Mouse (Mus musculus) intestine, embryonic 16.5 days (tissue): Measurements from ENCODE around the gene Fez2. TPM values are rescaled to one million over a fixed set of nuclear protein-coding genes. Genes with fewer than 3 reads are reported as not detected.

Source experiments
- ATAC-seq: fragments of 200-750 bp; cut with Nextera tagmentation; 2 replicates; pipeline ENCODE4 v1.8.0; 2017; ENCODE audit warnings: moderate TSS enrichment, moderate library complexity
- H3K27ac ChIP-seq: fragments of 300-500 bp; sonication (generic); 2 replicates; pipeline ENCODE4 v1.5.1; 2014; ENCODE audit warnings: mild to moderate bottlenecking, low read length
- H3K27me3 ChIP-seq: fragments of 300-500 bp; sonication (generic); replicated peaks from 2 replicates; pipeline ENCODE4 v1.6.1; 2014; ENCODE audit warnings: low read length, control low read depth, mixed read lengths; ENCODE audit not compliant: control insufficient read depth, insufficient read depth
- H3K36me3 ChIP-seq: fragments of 300-500 bp; sonication (generic); 2 replicates; pipeline ENCODE4 v1.6.1; 2014; ENCODE audit warnings: low read length, control low read depth; ENCODE audit not compliant: control insufficient read depth, insufficient read depth
- H3K4me1 ChIP-seq: fragments of 300-500 bp; sonication (generic); 2 replicates; pipeline ENCODE4 v1.6.1; 2014; ENCODE audit warnings: low read length, control low read depth, mixed read lengths; ENCODE audit not compliant: control insufficient read depth, insufficient read depth
- H3K4me2 ChIP-seq: fragments of 300-500 bp; sonication (generic); 2 replicates; pipeline ENCODE4 v1.6.1; 2014; ENCODE audit warnings: low read depth, low read length, control low read depth
- H3K4me3 ChIP-seq: fragments of 300-500 bp; sonication (generic); 2 replicates; pipeline ENCODE4 v1.5.1; 2014; ENCODE audit warnings: mild to moderate bottlenecking, low read length
- H3K9ac ChIP-seq: fragments of 300-500 bp; sonication (generic); 2 replicates; pipeline ENCODE4 v1.6.1; 2014; ENCODE audit warnings: low read depth, low read length
- H3K9me3 ChIP-seq: fragments of 300-500 bp; sonication (generic); 2 replicates; pipeline ENCODE4 v1.6.1; 2016; ENCODE audit warnings: low read length, control low read depth; ENCODE audit not compliant: control insufficient read depth
- WGBS: fragments of 180-500 bp; shearing (Covaris S2); extraction: QIAGEN DNeasy Blood & Tissue Kit; methylation state at CpG from one replicate; pipeline ENCODE4 v1.1.7; 2014; 5-methylcytosine and 5-hydroxymethylcytosine counted together
- polyA plus RNA-seq: library from polyadenylated mRNA; unstranded; fragments of >200 nt; fragmentation: Nextera tagmentation; extraction: Ambion mirVana; gene quantifications from 2 replicates; pipeline ENCODE4 v1.2.1, GENCODE M21; 2015

Gene Fez2
- polyA plus RNA-seq, 1 experiment from 2014 or later: 38.5 TPM

DNA sequence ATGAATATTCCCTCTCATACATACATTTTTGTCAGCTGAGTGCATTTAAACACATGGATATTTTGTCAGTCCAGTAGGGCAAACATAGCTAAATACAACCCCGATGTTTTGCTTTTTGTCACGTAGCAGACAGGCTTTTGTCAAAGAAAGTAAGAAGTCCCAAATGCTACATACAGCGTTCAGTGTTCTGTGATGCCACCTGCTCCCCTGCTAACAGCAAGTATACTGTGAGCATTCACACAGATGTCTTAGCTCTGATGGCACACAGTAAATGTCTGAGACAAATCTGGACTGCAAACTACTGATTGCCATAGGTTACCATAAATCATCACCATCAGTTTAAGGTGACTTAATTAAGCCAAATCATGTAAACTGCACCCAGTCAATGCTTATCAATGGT is 74.3 kb downstream of the Fez2 start:
- no peak overlapping the region for H3K4me2 ChIP-seq
- H3K9ac ChIP-seq: no peak overlapping the region
- ATAC-seq: no peak
- no peaks in the 10 kb centered on the region for H3K27me3 ChIP-seq
- no peak overlapping the region for H3K4me3 ChIP-seq
- H3K27ac ChIP-seq: no peak overlapping the region
- H3K4me1 ChIP-seq: no peaks in the 10 kb centered on the region
- WGBS: 85% methylated on average over 3 of the region's 3 CpGs
- peaks cover 4% of the 10 kb centered on the region; the same call in 1 of the 2 replicates for H3K36me3 ChIP-seq
- H3K9me3 ChIP-seq: no peaks in the 10 kb centered on the region

DNA sequence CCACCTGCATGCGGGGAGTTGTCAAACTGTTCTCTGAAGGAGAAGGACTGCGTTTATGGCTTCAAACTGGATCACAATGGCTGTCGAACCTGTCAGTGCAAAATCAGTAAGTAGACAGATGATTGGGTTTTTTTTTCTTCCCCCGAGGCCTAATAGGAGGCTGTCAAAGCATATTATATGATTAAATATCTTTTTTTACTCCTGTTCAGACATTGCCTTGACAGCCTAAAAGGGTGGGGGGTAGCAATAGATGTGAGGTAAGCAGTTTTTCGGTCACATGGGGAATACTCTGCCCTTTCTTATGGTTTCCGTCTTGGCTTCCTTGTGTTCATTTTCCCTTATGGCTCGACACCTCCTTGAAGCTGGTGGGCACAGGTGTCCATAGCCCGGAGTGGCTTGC is 82.7 kb downstream of the Fez2 start:
- no peak overlapping the region for H3K4me3 ChIP-seq
- H3K27ac ChIP-seq: no peak overlapping the region
- H3K36me3 ChIP-seq: no peaks in the 10 kb centered on the region; the same call in 1 of the 2 replicates
- no peak overlapping the region for H3K4me2 ChIP-seq
- H3K9me3 ChIP-seq: no peaks in the 10 kb centered on the region
- H3K4me1 ChIP-seq: no peaks in the 10 kb centered on the region
- no peaks in the 10 kb centered on the region for H3K27me3 ChIP-seq
- ATAC-seq: no peak
- no peak overlapping the region for H3K9ac ChIP-seq
- WGBS: 91% methylated on average over 8 of the region's 8 CpGs

DNA sequence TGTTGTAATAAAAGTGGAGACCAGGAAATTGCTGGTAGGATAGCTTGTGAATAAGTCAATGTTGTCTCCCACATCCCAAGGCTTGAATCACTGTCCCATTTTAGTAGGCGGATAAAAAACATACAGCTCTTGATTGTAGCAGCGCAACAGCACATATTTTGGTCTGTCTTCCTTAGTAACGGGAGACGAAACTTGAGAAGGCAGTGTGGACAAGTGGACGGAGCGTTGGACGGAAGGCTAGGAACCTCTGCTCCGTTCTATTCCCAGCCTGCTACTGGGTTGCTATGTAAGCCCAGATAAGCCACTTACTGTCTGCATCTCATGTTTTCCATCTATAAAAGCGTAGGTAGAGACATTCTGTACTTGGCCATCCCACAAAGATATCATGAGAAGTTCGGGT is 84.7 kb downstream of the Fez2 start:
- no peaks in the 10 kb centered on the region; the same call in 1 of the 2 replicates for H3K36me3 ChIP-seq
- H3K9me3 ChIP-seq: no peaks in the 10 kb centered on the region
- H3K9ac ChIP-seq: no peak overlapping the region
- peaks cover 2% of the 10 kb centered on the region; the same call in 1 of the 2 replicates for H3K4me1 ChIP-seq
- no peaks in the 10 kb centered on the region for H3K27me3 ChIP-seq
- no peak overlapping the region for H3K4me2 ChIP-seq
- no peak for ATAC-seq
- 90% methylated on average over 10 of the region's 10 CpGs for WGBS
- H3K4me3 ChIP-seq: no peak overlapping the region
- no peak overlapping the region for H3K27ac ChIP-seq

GRCm38 (mm10) chr17:78331438-78331837 is 86.5 kb downstream of the Fez2 start:
- 79% methylated on average over 8 of the region's 8 CpGs for WGBS
- Histone ChIP-seq H3K4me3 (no peak overlapping the region), H3K4me1 (peaks cover 11% of the 10 kb centered on the region), H3K27ac (no peak overlapping the region), H3K9me3 (no peaks in the 10 kb centered on the region), H3K36me3 (no peaks in the 10 kb centered on the region; the same call in 1 of the 2 replicates), H3K27me3 (no peaks in the 10 kb centered on the region), H3K9ac (no peak overlapping the region), H3K4me2 (no peak overlapping the region)
- no peak for ATAC-seq

- Histone ChIP-seq H3K36me3 (no peaks in the 10 kb centered on the region), H3K4me2 (no peak overlapping the region), H3K9ac (no peak overlapping the region), H3K4me3 (no peak overlapping the region), H3K9me3 (no peaks in the 10 kb centered on the region), H3K27me3 (no peaks in the 10 kb centered on the region), H3K27ac (peak overlapping the region; percentile 39), H3K4me1 (peaks cover 11% of the 10 kb centered on the region)
- 20% methylated on average over 3 of the region's 3 CpGs for WGBS
- peak; percentile 51; the same call in 1 of the 2 replicates for ATAC-seq
These were observed 89.7 kb downstream of the Fez2 start for GRCm38 (mm10) chr17:78328287-78328686.

DNA sequence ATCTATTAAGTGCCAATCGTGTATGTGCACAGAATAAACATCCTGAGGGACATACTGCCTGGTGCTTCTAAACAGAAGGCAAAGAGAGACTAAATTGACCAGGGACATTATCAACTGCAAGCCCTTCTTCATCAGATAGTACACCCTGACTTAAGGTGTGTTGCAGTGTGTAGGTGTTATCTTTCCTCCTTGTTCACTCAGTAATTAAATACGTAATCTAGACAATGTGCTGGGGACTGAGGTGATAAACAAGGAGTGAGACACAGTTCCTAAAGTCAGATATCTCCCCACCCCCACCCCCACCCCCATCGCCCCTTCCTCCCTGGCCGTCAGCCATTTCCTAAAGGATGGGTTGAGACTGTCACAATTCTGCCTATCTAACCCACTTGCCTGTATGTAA is 90.8 kb downstream of the Fez2 start:
- H3K9ac ChIP-seq: no peak overlapping the region
- no peaks in the 10 kb centered on the region for H3K9me3 ChIP-seq
- no peak overlapping the region for H3K4me3 ChIP-seq
- WGBS: 61% methylated on average over 4 of the region's 4 CpGs
- H3K4me1 ChIP-seq: peaks cover 11% of the 10 kb centered on the region
- H3K36me3 ChIP-seq: no peaks in the 10 kb centered on the region
- H3K27ac ChIP-seq: no peak overlapping the region
- no peaks in the 10 kb centered on the region for H3K27me3 ChIP-seq
- H3K4me2 ChIP-seq: no peak overlapping the region
- ATAC-seq: no peak

- WGBS: 80% methylated on average over 2 of the region's 2 CpGs
- Histone ChIP-seq H3K27ac (no peak overlapping the region), H3K4me1 (peaks cover 11% of the 10 kb centered on the region), H3K4me2 (no peak overlapping the region), H3K27me3 (no peaks in the 10 kb centered on the region), H3K36me3 (no peaks in the 10 kb centered on the region), H3K9me3 (no peaks in the 10 kb centered on the region), H3K4me3 (no peak overlapping the region), H3K9ac (no peak overlapping the region)
- no peak for ATAC-seq
These were observed 91.6 kb downstream of the Fez2 start for GRCm38 (mm10) chr17:78326381-78326780.

- Histone ChIP-seq H3K4me1 (peaks cover 11% of the 10 kb centered on the region), H3K27me3 (no peaks in the 10 kb centered on the region), H3K27ac (no peak overlapping the region), H3K4me3 (no peak overlapping the region), H3K36me3 (no peaks in the 10 kb centered on the region), H3K9me3 (no peaks in the 10 kb centered on the region), H3K4me2 (no peak overlapping the region), H3K9ac (no peak overlapping the region)
- 83% methylated on average over 7 of the region's 7 CpGs for WGBS
- no peak for ATAC-seq
These were observed 92.1 kb downstream of the Fez2 start for GRCm38 (mm10) chr17:78325761-78326332.

- Histone ChIP-seq H3K9ac (no peak overlapping the region), H3K27ac (peak overlapping the region; percentile 64), H3K36me3 (no peaks in the 10 kb centered on the region), H3K4me1 (peaks cover 6% of the 10 kb centered on the region; the same call in 1 of the 2 replicates), H3K9me3 (no peaks in the 10 kb centered on the region), H3K4me2 (no peak overlapping the region), H3K4me3 (no peak overlapping the region), H3K27me3 (no peaks in the 10 kb centered on the region)
- WGBS: 35% methylated on average over 18 of the region's 18 CpGs
- peak; percentile 32; the same call in 1 of the 2 replicates for ATAC-seq
These were observed 95.3 kb downstream of the Fez2 start for GRCm38 (mm10) chr17:78322369-78323335.
